In genomic region chr13:117603421-117603820, GRCm38 (mm10) we compare ENCODE assay signal across 9 mouse cellular contexts. TPM values are rescaled to one million over a fixed set of nuclear protein-coding genes. Genes with fewer than 3 reads are reported as not detected.
DNase-seq lines count a peak whose midpoint lies in the region; ATAC-seq and TF ChIP-seq lines count a peak whose summit lies in the region.
"Had no signal": no experiment of that assay in that cellular context is flagged by ENCODE, and none has a peak within 500 bp of the region (broad histone marks: within the 10 kb centered on the region; RNA-seq: fewer than 3 reads in every experiment).

No protein-coding gene starts in this region.

- H3K9ac ChIP-seq in hindbrain, postnatal 0 days (replicated peaks; ENCODE audit: low read length) = peak overlapping the region; percentile 80
- peak overlapping the region; percentile 68; the same call in 1 of the 2 replicates for H3K9ac ChIP-seq in neural tube, embryonic 15.5 days (replicated peaks)

- H3K4me2 ChIP-seq in hindbrain, postnatal 0 days (ENCODE audit: low read depth, low read length) = peak overlapping the region; percentile 65
- H3K4me2 ChIP-seq in neural tube, embryonic 15.5 days = peak overlapping the region; percentile 84

- WGBS in hindbrain, postnatal 0 days = 8% methylated on average over 11 of the region's 11 CpGs
- WGBS in neural tube, embryonic 15.5 days = 15% methylated on average over 11 of the region's 11 CpGs
- 21% methylated on average over 11 of the region's 11 CpGs for WGBS in lung, adult 2 months

- DNase-seq in kidney, postnatal 4 days = peak; percentile 1
- DNase-seq in kidney, adult 9 months = no peak
- DNase-seq in cerebellum, postnatal 36 days = peak; percentile 31 to 40
- peak; percentile 42 for DNase-seq in hindbrain, postnatal 0 days (ENCODE audit: low spot score)
- DNase-seq in testis, postnatal 14 days (ENCODE audit: low spot score) = no peak
- no peak for DNase-seq in lung, adult 2 months
- DNase-seq in gastrocnemius, postnatal 10 days = no peak

- no peak for ATAC-seq in hindbrain, postnatal 0 days
- no peak for ATAC-seq in neural tube, embryonic 15.5 days (ENCODE audit: low FRiP score)

- H3K4me1 ChIP-seq in hindbrain, postnatal 0 days (ENCODE audit: insufficient read depth, low read length) = no peaks in the 10 kb centered on the region
- H3K4me1 ChIP-seq in neural tube, embryonic 15.5 days = peaks cover 17% of the 10 kb centered on the region
- H3K4me1 ChIP-seq in lung, adult 2 months (ENCODE audit: control insufficient read depth, insufficient read depth, low read length) = no peaks in the 10 kb centered on the region

- H3K27me3 ChIP-seq in hindbrain, postnatal 0 days (ENCODE audit: insufficient read depth, low read length) = no peaks in the 10 kb centered on the region
- H3K27me3 ChIP-seq in neural tube, embryonic 15.5 days (replicated peaks) = peaks cover 17% of the 10 kb centered on the region; the same call in 1 of the 2 replicates

- H3K27ac ChIP-seq in hindbrain, postnatal 0 days = no peak overlapping the region; the same call in 1 of the 2 replicates
- no peak overlapping the region for H3K27ac ChIP-seq in neural tube, embryonic 15.5 days (replicated peaks)

- H3K9me3 ChIP-seq in hindbrain, postnatal 0 days (ENCODE audit: low read length) = no peaks in the 10 kb centered on the region
- H3K9me3 ChIP-seq in neural tube, embryonic 15.5 days (replicated peaks) = no peaks in the 10 kb centered on the region

- no peak for TF ChIP-seq CTCF in hindbrain, postnatal 0 days (IDR thresholded peaks at IDR 0.05; ENCODE audit: low read depth)
- no peak for TF ChIP-seq CTCF in lung, adult 2 months (IDR thresholded peaks at IDR 0.05; ENCODE audit: insufficient read depth, low read length)

- no peak for TF ChIP-seq POLR2A in lung, adult 2 months (IDR thresholded peaks at IDR 0.05; ENCODE audit: borderline replicate concordance, extremely low read depth, low read depth, low read length)

- no peaks in the 10 kb centered on the region for H3K36me3 ChIP-seq in hindbrain, postnatal 0 days (ENCODE audit: insufficient read depth, low read length)
- H3K36me3 ChIP-seq in neural tube, embryonic 15.5 days = no peaks in the 10 kb centered on the region

- H3K4me3 ChIP-seq in hindbrain, postnatal 0 days (ENCODE audit: low read length) = peak overlapping the region; percentile 80
- peak overlapping the region; percentile 80 for H3K4me3 ChIP-seq in neural tube, embryonic 15.5 days (replicated peaks)
- H3K4me3 ChIP-seq in lung, adult 2 months (replicated peaks; ENCODE audit: extremely low read depth, low read depth, low read length) = no peak overlapping the region

RNA-seq across cellular contexts. Expression of gene Hcn1, which starts 1.3 kb away (rescaled TPM):
- 9.8 and 9.9 TPM in 2 replicates for total RNA-seq in hindbrain, postnatal 0 days (2014; rRNA removed)
- 2.6 and 2.7 TPM in 2 replicates for polyA plus RNA-seq in hindbrain, postnatal 0 days (2015; fragmentation: Nextera tagmentation; extraction: Ambion mirVana)
- polyA plus RNA-seq in neural tube, embryonic 15.5 days (2015; fragmentation: Nextera tagmentation; extraction: Ambion mirVana) = 0.68 and 1.2 TPM in 2 replicates
- 0.17 and 0.19 TPM in 2 replicates for polyA plus RNA-seq in lung, adult 2 months (2012; rRNA removed)
- total RNA-seq in gastrocnemius, postnatal 10 days (2021) = under 1 TPM; 0.19 to 0.25 TPM
- total RNA-seq: neutrophil, adult 5-6 weeks had no signal

Comparison
In these comparisons a context has a peak if more than half of its experiments do, and no peak if none do; other contexts are left out.
1. DNase-seq: peak in kidney, postnatal 4 days (2 of 2), cerebellum, postnatal 36 days (2 of 2) and hindbrain, postnatal 0 days (single experiment); none in kidney, adult 9 months (single experiment), testis, postnatal 14 days (single experiment), lung, adult 2 months (single experiment) and gastrocnemius, postnatal 10 days (single experiment).